Mouse (Mus musculus) layer of hippocampus, postnatal 10 days (tissue): ENCODE measurements around the gene Abcg8. TPM values are rescaled to one million over a fixed set of nuclear protein-coding genes. Genes with fewer than 3 reads are reported as not detected.

ENCODE experiments used
- total RNA-seq, 2 experiments: library from RNA; stranded (reverse); gene quantifications; 2 replicates each; pipeline ENCODE4 v1.2.3; 2021

The Abcg8 gene
- total RNA-seq, 2 experiments from 2014 or later, result not detected

Other genes starting within 250 kb of the Abcg8 start
- 10 to 100 TPM; 11.7 to 14.5 TPM for gene Thada, start 210.1 kb upstream of the Abcg8 start, total RNA-seq
- gene Plekhh2, start 164.4 kb upstream of the Abcg8 start, total RNA-seq, result 1 to 10 TPM; 4.4 to 5.2 TPM
- 10 to 100 TPM; 21.9 to 23.9 TPM for gene Dync2li1, start 49.8 kb upstream of the Abcg8 start, total RNA-seq
- not detected for gene Abcg5, start 6.7 kb downstream of the Abcg8 start, total RNA-seq
- 10 to 100 TPM; 67.2 to 75.3 TPM for gene Lrpprc, start 114.5 kb downstream of the Abcg8 start, total RNA-seq